Mouse (Mus musculus) liver, embryonic 15.5 days (tissue): ENCODE measurements around the gene Otor. TPM values are rescaled to one million over a fixed set of nuclear protein-coding genes. Genes with fewer than 3 reads are reported as not detected.

Source experiments
- ATAC-seq: fragments of 200-750 bp; cut with Nextera tagmentation; 2 replicates; pipeline ENCODE4 v1.8.0; 2017; ENCODE audit warnings: moderate number of reproducible peaks, mild to moderate bottlenecking, moderate library complexity; ENCODE audit not compliant: insufficient read depth
- H3K27ac ChIP-seq: fragments of 300-500 bp; sonication (generic); replicated peaks from 2 replicates; pipeline ENCODE4 v1.5.1; 2015; ENCODE audit warnings: mild to moderate bottlenecking, inconsistent platforms
- H3K27me3 ChIP-seq: fragments of 300-500 bp; sonication (generic); 2 replicates; pipeline ENCODE4 v1.6.1; 2015; ENCODE audit warnings: mild to moderate bottlenecking, inconsistent platforms
- H3K36me3 ChIP-seq: fragments of 300-500 bp; sonication (generic); replicated peaks from 2 replicates; pipeline ENCODE4 v1.6.1; 2015; ENCODE audit warnings: moderate library complexity, mild to moderate bottlenecking, inconsistent platforms
- H3K4me1 ChIP-seq: fragments of 300-500 bp; sonication (generic); replicated peaks from 2 replicates; pipeline ENCODE4 v1.6.1; 2015; ENCODE audit warnings: inconsistent platforms
- H3K4me2 ChIP-seq: fragments of 300-500 bp; sonication (generic); 2 replicates; pipeline ENCODE4 v1.6.1; 2015; ENCODE audit warnings: moderate library complexity, mild to moderate bottlenecking, inconsistent platforms
- H3K4me3 ChIP-seq: fragments of 300-500 bp; sonication (generic); replicated peaks from 2 replicates; pipeline ENCODE4 v1.5.1; 2015; ENCODE audit warnings: mild to moderate bottlenecking, inconsistent platforms
- H3K9ac ChIP-seq: fragments of 300-500 bp; sonication (generic); 2 replicates; pipeline ENCODE4 v1.6.1; 2015; ENCODE audit warnings: moderate library complexity, mild to moderate bottlenecking, inconsistent platforms
- H3K9me3 ChIP-seq: fragments of 300-500 bp; sonication (generic); replicated peaks from 2 replicates; pipeline ENCODE4 v1.6.1; 2016; ENCODE audit warnings: inconsistent platforms
- WGBS: fragments of 180-500 bp; shearing (Covaris S2); methylation state at CpG from one replicate; pipeline ENCODE4 v1.1.7; 2015; ENCODE audit warnings: mixed read lengths; ENCODE audit not compliant: insufficient replicate concordance; 5-methylcytosine and 5-hydroxymethylcytosine counted together
- polyA plus RNA-seq: library from polyadenylated mRNA; unstranded; fragments of >200 nt; fragmentation: Nextera tagmentation; extraction: Ambion mirVana; gene quantifications from 2 replicates; pipeline ENCODE4 v1.2.1, GENCODE M21; 2015

The Otor gene
- polyA plus RNA-seq = not detected in 2 replicates

GRCm38 (mm10) chr2:143078198-143078851, at the start of gene Otor:
Gene Otor, plus strand, starts transcription at chr2:143078473.
- WGBS = 60% methylated on average over 8 of the region's 8 CpGs
- Histone ChIP-seq H3K4me2 (no peak within 1 kb of the TSS), H3K27ac (no peak within 1 kb of the TSS), H3K9me3 (no peaks in the 10 kb centered on the region), H3K4me1 (no peaks in the 10 kb centered on the region), H3K4me3 (no peak within 1 kb of the TSS), H3K36me3 (no peaks in the 10 kb centered on the region), H3K27me3 (no peaks in the 10 kb centered on the region), H3K9ac (no peak within 1 kb of the TSS)
- ATAC-seq = no peak

GRCm38 (mm10) chr2:143031283-143031682, 47.0 kb upstream of the Otor start:
- Histone ChIP-seq H3K27ac (no peak overlapping the region), H3K4me3 (no peak overlapping the region), H3K4me1 (no peaks in the 10 kb centered on the region), H3K36me3 (no peaks in the 10 kb centered on the region), H3K4me2 (no peak overlapping the region), H3K9ac (no peak overlapping the region), H3K9me3 (no peaks in the 10 kb centered on the region), H3K27me3 (no peaks in the 10 kb centered on the region)
- ATAC-seq = no peak
- 69% methylated on average over 1 of the region's 1 CpGs for WGBS

DNA sequence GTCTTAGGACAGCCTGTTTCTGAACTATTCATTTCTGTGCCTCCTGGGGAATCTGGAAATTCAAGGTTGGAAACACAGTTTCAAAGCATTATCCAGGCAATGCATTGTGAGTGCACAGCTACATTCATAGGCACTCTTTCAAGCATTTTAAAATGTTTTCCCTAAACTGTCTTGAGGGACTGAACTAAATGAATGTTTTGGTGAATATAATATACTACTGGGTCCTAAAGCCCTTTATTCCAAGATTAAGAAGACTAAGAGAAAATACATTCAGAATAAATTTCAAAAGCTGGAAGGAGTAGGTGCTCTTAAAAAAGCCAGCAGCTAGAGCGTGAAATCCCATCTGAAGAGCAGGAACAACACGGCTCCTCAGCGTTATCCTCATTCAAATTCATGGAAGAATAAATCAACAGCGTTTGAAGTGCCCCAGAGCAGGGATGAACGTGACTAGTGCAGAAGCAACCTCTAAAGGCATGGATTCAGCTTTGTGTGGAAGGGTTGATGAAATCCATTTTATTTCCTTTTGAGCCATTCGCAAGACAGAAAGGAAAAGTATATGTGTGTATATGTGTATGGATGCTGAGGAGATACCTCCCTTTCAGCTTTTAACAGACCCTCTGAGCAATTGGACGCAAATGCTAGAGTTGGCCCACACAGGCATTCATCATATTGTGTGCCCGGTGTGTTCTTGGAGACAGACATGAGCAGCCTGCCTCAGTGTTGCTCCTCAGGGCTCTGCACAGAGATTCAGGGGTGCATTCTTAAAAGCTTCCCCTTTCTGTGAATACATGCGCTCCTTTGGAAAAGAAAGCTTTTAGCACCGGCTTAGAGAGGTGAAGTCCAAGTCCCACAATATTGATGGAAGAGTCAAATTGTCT, 45.7 kb upstream of the Otor start:
- no peak overlapping the region for H3K4me3 ChIP-seq
- H3K27me3 ChIP-seq = no peaks in the 10 kb centered on the region
- H3K9ac ChIP-seq = no peak overlapping the region
- H3K4me2 ChIP-seq = no peak overlapping the region
- WGBS = 62% methylated on average over 10 of the region's 10 CpGs
- no peak for ATAC-seq
- H3K4me1 ChIP-seq = no peaks in the 10 kb centered on the region
- no peaks in the 10 kb centered on the region for H3K9me3 ChIP-seq
- no peak overlapping the region for H3K27ac ChIP-seq
- H3K36me3 ChIP-seq = no peaks in the 10 kb centered on the region

- Histone ChIP-seq H3K27ac (no peak overlapping the region), H3K9me3 (no peaks in the 10 kb centered on the region), H3K36me3 (no peaks in the 10 kb centered on the region), H3K4me1 (no peaks in the 10 kb centered on the region), H3K9ac (no peak overlapping the region), H3K4me3 (no peak overlapping the region), H3K4me2 (no peak overlapping the region), H3K27me3 (no peaks in the 10 kb centered on the region)
- WGBS = 73% methylated on average over 7 of the region's 7 CpGs
- ATAC-seq = no peak
These were observed 43.8 kb upstream of the Otor start for GRCm38 (mm10) chr2:143034350-143035085.

- Histone ChIP-seq H3K4me3 (no peak overlapping the region), H3K27me3 (no peaks in the 10 kb centered on the region), H3K4me2 (no peak overlapping the region), H3K9me3 (no peaks in the 10 kb centered on the region), H3K27ac (no peak overlapping the region), H3K9ac (no peak overlapping the region), H3K4me1 (no peaks in the 10 kb centered on the region), H3K36me3 (no peaks in the 10 kb centered on the region)
- 54% methylated on average over 10 of the region's 10 CpGs for WGBS
- ATAC-seq = no peak
These were observed 43.1 kb upstream of the Otor start for GRCm38 (mm10) chr2:143035086-143035593.

- Histone ChIP-seq H3K9me3 (no peaks in the 10 kb centered on the region), H3K36me3 (no peaks in the 10 kb centered on the region), H3K9ac (no peak overlapping the region), H3K27ac (no peak overlapping the region), H3K4me2 (no peak overlapping the region), H3K27me3 (no peaks in the 10 kb centered on the region), H3K4me3 (no peak overlapping the region), H3K4me1 (no peaks in the 10 kb centered on the region)
- WGBS = 76% methylated on average over 1 of the region's 1 CpGs
- ATAC-seq = no peak
These were observed 36.7 kb upstream of the Otor start for GRCm38 (mm10) chr2:143041596-143041995.

GRCm38 (mm10) chr2:143055251-143055650, 23.0 kb upstream of the Otor start:
- Histone ChIP-seq H3K27me3 (peaks cover 4% of the 10 kb centered on the region; the same call in 1 of the 2 replicates), H3K4me2 (no peak overlapping the region), H3K27ac (no peak overlapping the region), H3K9ac (no peak overlapping the region), H3K9me3 (no peaks in the 10 kb centered on the region), H3K4me3 (no peak overlapping the region), H3K4me1 (no peaks in the 10 kb centered on the region), H3K36me3 (no peaks in the 10 kb centered on the region)
- ATAC-seq = no peak

GRCm38 (mm10) chr2:143056736-143057135, 21.5 kb upstream of the Otor start:
- no peak overlapping the region for H3K4me3 ChIP-seq
- 57% methylated on average over 5 of the region's 5 CpGs for WGBS
- H3K4me2 ChIP-seq = no peak overlapping the region
- no peaks in the 10 kb centered on the region for H3K4me1 ChIP-seq
- H3K27me3 ChIP-seq = peaks cover 8% of the 10 kb centered on the region; the same call in 1 of the 2 replicates
- no peak for ATAC-seq
- no peak overlapping the region for H3K27ac ChIP-seq
- no peak overlapping the region for H3K9ac ChIP-seq
- no peaks in the 10 kb centered on the region for H3K9me3 ChIP-seq
- H3K36me3 ChIP-seq = no peaks in the 10 kb centered on the region

DNA sequence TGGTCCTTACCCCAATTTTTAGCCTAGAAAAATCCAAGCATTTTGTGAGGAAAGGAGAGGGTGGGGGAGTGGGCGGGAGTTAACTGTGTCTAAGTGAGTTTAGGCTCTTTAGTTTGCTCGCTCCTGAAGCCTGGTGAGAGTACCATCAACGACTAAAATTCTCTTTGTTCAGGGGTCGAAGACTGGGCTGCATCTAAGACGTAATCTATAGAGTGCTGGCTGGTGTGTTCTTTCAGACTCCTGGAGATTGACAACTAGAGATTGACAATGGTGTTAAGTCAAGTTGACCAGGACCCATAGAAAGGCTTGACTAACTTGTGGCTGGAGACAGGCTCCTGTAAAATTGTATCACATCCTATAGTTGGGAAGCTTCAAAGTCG, 15.9 kb upstream of the Otor start:
- no peak; the same call in 1 of the 2 replicates for ATAC-seq
- Histone ChIP-seq H3K36me3 (peaks cover 21% of the 10 kb centered on the region), H3K9me3 (no peaks in the 10 kb centered on the region), H3K27me3 (peaks cover 8% of the 10 kb centered on the region; the same call in 1 of the 2 replicates), H3K4me2 (peak overlapping the region; percentile 75), H3K9ac (peak overlapping the region; percentile 74), H3K4me3 (peak overlapping the region; percentile 82), H3K4me1 (peaks cover 5% of the 10 kb centered on the region), H3K27ac (no peak overlapping the region)
- 46% methylated on average over 6 of the region's 6 CpGs for WGBS

- Histone ChIP-seq H3K27me3 (0 out of 2 replicates have a peak, but pooled peaks cover 4% of the 10 kb centered on the region), H3K4me3 (peak within 1 kb of the TSS; percentile 82), H3K9ac (peak within 1 kb of the TSS; percentile 74), H3K36me3 (peaks cover 21% of the 10 kb centered on the region), H3K27ac (peak within 1 kb of the TSS; percentile 38; the same call in 1 of the 2 replicates), H3K9me3 (no peaks in the 10 kb centered on the region), H3K4me1 (peaks cover 5% of the 10 kb centered on the region), H3K4me2 (peak within 1 kb of the TSS; percentile 75)
- peak; percentile 86 for ATAC-seq
- WGBS = under 1% methylated on average over 55 of the region's 55 CpGs
These were observed 15.2 kb upstream of the Otor start, which contains the start of gene Snrpb2 for GRCm38 (mm10) chr2:143062812-143063792. Gene Snrpb2, plus strand, starts transcription at chr2:143063039.
